Mouse (Mus musculus) midbrain, embryonic 16.5 days (tissue): ENCODE results near the gene Defb36. TPM values are rescaled to one million over a fixed set of nuclear protein-coding genes. Genes with fewer than 3 reads are reported as not detected.

ENCODE experiments used
- ATAC-seq: fragments of 200-750 bp; cut with Nextera tagmentation; 2 replicates; pipeline ENCODE4 v1.8.0; 2017; ENCODE audit warnings: moderate TSS enrichment
- H3K27ac ChIP-seq: fragments of 300-500 bp; sonication (generic); 2 replicates; pipeline ENCODE4 v1.5.1; 2014; ENCODE audit warnings: mild to moderate bottlenecking, low read length, mixed read lengths
- H3K27me3 ChIP-seq: fragments of 300-500 bp; sonication (generic); 2 replicates; pipeline ENCODE4 v1.6.1; 2014; ENCODE audit warnings: low read depth, low read length, mixed read lengths; ENCODE audit not compliant: control insufficient read depth, insufficient read depth
- H3K36me3 ChIP-seq: fragments of 300-500 bp; sonication (generic); 2 replicates; pipeline ENCODE4 v1.6.1; 2014; ENCODE audit warnings: mild to moderate bottlenecking, low read length, moderate library complexity, mixed read lengths; ENCODE audit not compliant: control insufficient read depth, insufficient read depth
- H3K4me1 ChIP-seq: fragments of 300-500 bp; sonication (generic); 2 replicates; pipeline ENCODE4 v1.6.1; 2014; ENCODE audit warnings: mild to moderate bottlenecking, low read length, mixed read lengths; ENCODE audit not compliant: control insufficient read depth, insufficient read depth
- H3K4me2 ChIP-seq: fragments of 300-500 bp; sonication (generic); 2 replicates; pipeline ENCODE4 v1.6.1; 2014; ENCODE audit warnings: mild to moderate bottlenecking, low read length, mixed read lengths
- H3K4me3 ChIP-seq: fragments of 300-500 bp; sonication (generic); 2 replicates; pipeline ENCODE4 v1.5.1; 2014; ENCODE audit warnings: low read depth, mild to moderate bottlenecking, low read length, moderate library complexity, mixed read lengths
- H3K9ac ChIP-seq: fragments of 300-500 bp; sonication (generic); 2 replicates; pipeline ENCODE4 v1.6.1; 2014; ENCODE audit warnings: low read depth, low read length, mixed read lengths
- H3K9me3 ChIP-seq: fragments of 300-500 bp; sonication (generic); replicated peaks from 2 replicates; pipeline ENCODE4 v1.6.1; 2014; ENCODE audit warnings: mild to moderate bottlenecking, low read length, mixed read lengths; ENCODE audit not compliant: control insufficient read depth, poor library complexity, severe bottlenecking
- WGBS: fragments of 180-500 bp; shearing (Covaris S2); extraction: QIAGEN DNeasy Blood & Tissue Kit; methylation state at CpG from one replicate; pipeline ENCODE4 v1.1.7; 2014; 5-methylcytosine and 5-hydroxymethylcytosine counted together
- polyA plus RNA-seq: library from polyadenylated mRNA; unstranded; fragments of >200 nt; fragmentation: Nextera tagmentation; extraction: Ambion mirVana; gene quantifications from 2 replicates; pipeline ENCODE4 v1.2.1, GENCODE M21; 2015

The Defb36 gene
- polyA plus RNA-seq, 1 experiment from 2014 or later: not detected

- Histone ChIP-seq H3K36me3 (no peaks in the 10 kb centered on the region), H3K9me3 (no peaks in the 10 kb centered on the region), H3K27me3 (no peaks in the 10 kb centered on the region), H3K4me2 (no peak overlapping the region), H3K9ac (no peak overlapping the region), H3K4me1 (no peaks in the 10 kb centered on the region), H3K27ac (no peak overlapping the region), H3K4me3 (no peak overlapping the region)
- WGBS: 8% methylated on average over 7 of the region's 7 CpGs
- ATAC-seq: peak; percentile 58
Measured at GRCm38 (mm10) chr2:152615563-152615962, 11.4 kb downstream of the Defb36 start.

GRCm38 (mm10) chr2:152616470-152616869, 12.3 kb downstream of the Defb36 start:
- Histone ChIP-seq H3K4me1 (no peaks in the 10 kb centered on the region), H3K9ac (no peak overlapping the region), H3K4me2 (no peak overlapping the region), H3K9me3 (no peaks in the 10 kb centered on the region), H3K36me3 (no peaks in the 10 kb centered on the region), H3K4me3 (no peak overlapping the region), H3K27ac (no peak overlapping the region), H3K27me3 (no peaks in the 10 kb centered on the region)
- ATAC-seq: no peak
- 80% methylated on average over 6 of the region's 6 CpGs for WGBS

GRCm38 (mm10) chr2:152617374-152617773, 13.2 kb downstream of the Defb36 start:
- H3K4me2 ChIP-seq: no peak overlapping the region
- H3K27me3 ChIP-seq: no peaks in the 10 kb centered on the region
- 61% methylated on average over 5 of the region's 5 CpGs for WGBS
- H3K27ac ChIP-seq: no peak overlapping the region
- no peaks in the 10 kb centered on the region for H3K36me3 ChIP-seq
- H3K4me3 ChIP-seq: no peak overlapping the region
- H3K9ac ChIP-seq: no peak overlapping the region
- H3K4me1 ChIP-seq: no peaks in the 10 kb centered on the region
- no peaks in the 10 kb centered on the region for H3K9me3 ChIP-seq
- no peak for ATAC-seq

GRCm38 (mm10) chr2:152620367-152621134, 16.4 kb downstream of the Defb36 start:
- H3K36me3 ChIP-seq: no peaks in the 10 kb centered on the region
- H3K9ac ChIP-seq: no peak overlapping the region
- H3K4me1 ChIP-seq: peaks cover 3% of the 10 kb centered on the region; the same call in 1 of the 2 replicates
- H3K27ac ChIP-seq: no peak overlapping the region
- H3K4me2 ChIP-seq: no peak overlapping the region
- WGBS: 78% methylated on average over 9 of the region's 9 CpGs
- no peak for ATAC-seq
- no peaks in the 10 kb centered on the region for H3K9me3 ChIP-seq
- H3K27me3 ChIP-seq: no peaks in the 10 kb centered on the region
- H3K4me3 ChIP-seq: no peak overlapping the region

DNA sequence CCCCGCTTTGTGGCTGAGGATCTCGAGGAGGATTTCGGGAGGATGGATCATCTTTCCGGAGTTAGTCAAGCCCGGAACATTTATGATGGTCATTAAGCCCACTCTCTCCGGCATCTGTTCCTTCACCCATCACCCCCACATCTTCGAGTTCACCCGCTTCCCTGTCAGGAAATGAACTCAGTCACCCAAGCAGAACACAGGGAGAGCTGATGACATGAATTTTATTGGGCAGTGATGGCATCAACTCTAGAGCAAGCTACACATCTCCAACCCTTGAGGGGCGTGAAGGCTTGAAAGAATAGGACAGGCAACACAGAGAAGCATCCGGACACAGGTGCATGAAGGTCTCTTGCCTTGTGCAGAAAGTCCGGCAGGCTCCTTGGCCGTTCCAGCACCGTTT, 18.0 kb downstream of the Defb36 start:
- Histone ChIP-seq H3K27ac (no peak overlapping the region), H3K27me3 (peaks cover 9% of the 10 kb centered on the region), H3K4me3 (no peak overlapping the region), H3K9me3 (no peaks in the 10 kb centered on the region), H3K36me3 (no peaks in the 10 kb centered on the region), H3K4me2 (no peak overlapping the region), H3K4me1 (peaks cover 10% of the 10 kb centered on the region; the same call in 1 of the 2 replicates), H3K9ac (no peak overlapping the region)
- no peak for ATAC-seq
- 91% methylated on average over 13 of the region's 13 CpGs for WGBS

GRCm38 (mm10) chr2:152622953-152623352, 18.8 kb downstream of the Defb36 start, which contains the start of gene Defb25:
Gene Defb25 (minus strand): TSS chr2:152623053.
- no peak within 1 kb of the TSS for H3K9ac ChIP-seq
- WGBS: 83% methylated on average over 7 of the region's 7 CpGs
- H3K36me3 ChIP-seq: no peaks in the 10 kb centered on the region
- H3K4me3 ChIP-seq: no peak within 1 kb of the TSS
- H3K27me3 ChIP-seq: peaks cover 13% of the 10 kb centered on the region
- ATAC-seq: no peak
- H3K9me3 ChIP-seq: no peaks in the 10 kb centered on the region
- no peak within 1 kb of the TSS for H3K4me2 ChIP-seq
- peaks cover 11% of the 10 kb centered on the region; the same call in 1 of the 2 replicates for H3K4me1 ChIP-seq
- H3K27ac ChIP-seq: no peak within 1 kb of the TSS

- H3K36me3 ChIP-seq: no peaks in the 10 kb centered on the region
- no peaks in the 10 kb centered on the region for H3K9me3 ChIP-seq
- no peak overlapping the region for H3K27ac ChIP-seq
- no peak overlapping the region for H3K4me2 ChIP-seq
- no peak overlapping the region for H3K9ac ChIP-seq
- no peak for ATAC-seq
- H3K4me3 ChIP-seq: no peak overlapping the region
- H3K27me3 ChIP-seq: peaks cover 22% of the 10 kb centered on the region
- peaks cover 11% of the 10 kb centered on the region; the same call in 1 of the 2 replicates for H3K4me1 ChIP-seq
- 87% methylated on average over 2 of the region's 2 CpGs for WGBS
Measured at GRCm38 (mm10) chr2:152624566-152624965, 20.4 kb downstream of the Defb36 start.

GRCm38 (mm10) chr2:152625256-152625655, 21.1 kb downstream of the Defb36 start:
- H3K9me3 ChIP-seq: no peaks in the 10 kb centered on the region
- no peak overlapping the region for H3K4me2 ChIP-seq
- 5% methylated on average over 1 of the region's 1 CpGs for WGBS
- H3K27ac ChIP-seq: no peak overlapping the region
- peak; percentile 62 for ATAC-seq
- peaks cover 11% of the 10 kb centered on the region; the same call in 1 of the 2 replicates for H3K4me1 ChIP-seq
- H3K4me3 ChIP-seq: no peak overlapping the region
- peaks cover 22% of the 10 kb centered on the region for H3K27me3 ChIP-seq
- no peak overlapping the region for H3K9ac ChIP-seq
- no peaks in the 10 kb centered on the region for H3K36me3 ChIP-seq

DNA sequence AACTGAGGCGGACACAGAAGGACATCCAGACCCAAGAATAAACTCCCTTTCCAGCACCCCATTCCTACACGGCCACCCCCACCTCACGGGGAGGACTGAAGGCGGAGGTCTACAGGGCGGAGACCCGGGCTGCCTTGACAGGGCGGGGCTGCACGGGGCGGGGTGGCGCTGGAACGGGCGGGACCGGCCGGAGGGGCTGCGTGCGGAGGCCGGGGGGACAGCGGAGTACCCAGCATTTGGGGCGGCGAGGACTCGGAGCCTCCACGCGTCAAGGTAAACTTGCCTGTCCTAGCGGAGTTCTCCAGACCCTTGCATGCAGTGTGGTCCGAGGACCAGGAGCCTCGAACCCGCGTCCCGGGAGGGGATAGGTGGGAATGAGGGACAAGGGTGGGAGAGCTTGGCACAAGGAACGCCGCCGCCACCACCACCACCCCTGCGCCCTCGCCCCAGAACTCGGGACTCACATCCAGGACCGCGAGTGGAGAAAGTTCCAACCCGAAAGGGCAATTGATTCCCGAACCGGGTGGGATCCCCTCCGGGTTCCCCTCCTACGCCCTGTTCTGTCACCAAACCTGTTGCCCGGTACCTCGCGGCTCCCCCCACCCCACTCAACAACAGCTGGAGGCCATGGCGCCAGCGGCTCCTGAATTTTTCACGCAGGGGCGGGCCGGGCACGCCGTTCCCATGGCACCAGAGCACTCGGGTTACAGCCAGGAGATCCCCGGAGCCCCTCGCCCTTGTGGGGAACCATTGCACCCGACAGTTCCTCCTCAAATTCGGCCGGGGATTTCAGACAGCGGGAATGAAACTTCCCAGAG, 22.9 kb downstream of the Defb36 start, which contains the start of gene Rem1:
TSS of gene Rem1 (plus strand) at position 178 of the 818 bp plus-strand sequence.
- Histone ChIP-seq H3K27ac (no peak within 1 kb of the TSS), H3K4me3 (peak within 1 kb of the TSS; percentile 27), H3K9ac (peak within 1 kb of the TSS; percentile 21), H3K36me3 (no peaks in the 10 kb centered on the region), H3K27me3 (peaks cover 22% of the 10 kb centered on the region), H3K9me3 (no peaks in the 10 kb centered on the region), H3K4me1 (peaks cover 11% of the 10 kb centered on the region; the same call in 1 of the 2 replicates), H3K4me2 (peak within 1 kb of the TSS; percentile 56)
- WGBS: 1% methylated on average over 59 of the region's 59 CpGs
- 0 out of 2 replicates have a peak, but pooled peaks have one; percentile 33 for ATAC-seq
